Mouse (Mus musculus) erythroblast, embryonic 14.5 days (primary cell): ENCODE measurements at regions not wholly inside any gene's neighbourhood (a gene's known extent, or its start where the extent isn't known, plus 50 kb on each side); places are given as distances from the start of the nearest gene placed in this dataset.

Experiments
- GATA1 ChIP-seq: IDR thresholded peaks from 2 replicates; pipeline ENCODE4 v1.6.1; 2012; ENCODE audit warnings: low read length, inconsistent platforms, mixed read lengths
- TAL1 ChIP-seq: IDR thresholded peaks from 3 replicates; pipeline ENCODE4 v1.6.1; 2012; ENCODE audit warnings: low read length, inconsistent platforms, mixed read lengths

- TF ChIP-seq GATA1 (no peak), TAL1 (no peak)
These were observed 90.2 kb upstream of the Sertad2 start for GRCm38 (mm10) chr11:20452901-20453300.
